Mouse (Mus musculus): Measurements from ENCODE around the gene Natd1. TPM values are rescaled to one million over a fixed set of nuclear protein-coding genes. Genes with fewer than 3 reads are reported as not detected.

The Natd1 gene
- polyA plus RNA-seq, 1 experiment from 2014 or later, result 35.0 TPM

- Histone ChIP-seq H3K27ac (ENCODE audit: low read length) (no peak overlapping the region), H3K9ac (replicated peaks; ENCODE audit: low read depth, low read length) (no peak overlapping the region), H3K4me3 (replicated peaks; ENCODE audit: low read length) (no peak overlapping the region), H3K27me3 (replicated peaks; ENCODE audit: control insufficient read depth, insufficient read depth, low read length) (no peaks in the 10 kb centered on the region), H3K9me3 (ENCODE audit: control insufficient read depth, low read length) (no peaks in the 10 kb centered on the region), H3K4me2 (ENCODE audit: low read length) (no peak overlapping the region), H3K36me3 (ENCODE audit: control insufficient read depth, insufficient read depth) (peaks cover 6% of the 10 kb centered on the region; the same call in 1 of the 2 replicates), H3K4me1 (replicated peaks; ENCODE audit: control insufficient read depth, insufficient read depth, low read length) (peaks cover 5% of the 10 kb centered on the region)
- WGBS, result 90% methylated on average over 5 of the region's 5 CpGs
- ATAC-seq, result no peak
Measured at GRCm38 (mm10) chr11:60951896-60952295, 37.3 kb upstream of the Natd1 start.

GRCm38 (mm10) chr11:60945003-60945402, 30.5 kb upstream of the Natd1 start:
- Histone ChIP-seq H3K9ac (replicated peaks; ENCODE audit: low read depth, low read length) (no peak overlapping the region), H3K36me3 (ENCODE audit: control insufficient read depth, insufficient read depth) (peaks cover 10% of the 10 kb centered on the region; the same call in 1 of the 2 replicates), H3K4me3 (replicated peaks; ENCODE audit: low read length) (no peak overlapping the region), H3K4me2 (ENCODE audit: low read length) (no peak overlapping the region), H3K27me3 (replicated peaks; ENCODE audit: control insufficient read depth, insufficient read depth, low read length) (no peaks in the 10 kb centered on the region), H3K27ac (ENCODE audit: low read length) (no peak overlapping the region), H3K9me3 (ENCODE audit: control insufficient read depth, low read length) (no peaks in the 10 kb centered on the region), H3K4me1 (replicated peaks; ENCODE audit: control insufficient read depth, insufficient read depth, low read length) (no peaks in the 10 kb centered on the region)
- ATAC-seq, result no peak
- WGBS, result 77% methylated on average over 4 of the region's 4 CpGs

- Histone ChIP-seq H3K9me3 (ENCODE audit: control insufficient read depth, low read length) (no peaks in the 10 kb centered on the region), H3K9ac (replicated peaks; ENCODE audit: low read depth, low read length) (no peak overlapping the region), H3K27me3 (replicated peaks; ENCODE audit: control insufficient read depth, insufficient read depth, low read length) (no peaks in the 10 kb centered on the region), H3K4me2 (ENCODE audit: low read length) (no peak overlapping the region), H3K27ac (ENCODE audit: low read length) (no peak overlapping the region), H3K4me1 (replicated peaks; ENCODE audit: control insufficient read depth, insufficient read depth, low read length) (no peaks in the 10 kb centered on the region), H3K36me3 (ENCODE audit: control insufficient read depth, insufficient read depth) (peaks cover 8% of the 10 kb centered on the region; the same call in 1 of the 2 replicates), H3K4me3 (replicated peaks; ENCODE audit: low read length) (no peak overlapping the region)
- 93% methylated on average over 9 of the region's 9 CpGs for WGBS
- no peak for ATAC-seq
Measured at GRCm38 (mm10) chr11:60942263-60943015, 27.9 kb upstream of the Natd1 start.

GRCm38 (mm10) chr11:60941370-60941769, 26.8 kb upstream of the Natd1 start:
- WGBS, result 61% methylated on average over 8 of the region's 9 CpGs
- no peak for ATAC-seq
- no peaks in the 10 kb centered on the region for H3K9me3 ChIP-seq (ENCODE audit: control insufficient read depth, low read length)

GRCm38 (mm10) chr11:60940501-60940900, 26.0 kb upstream of the Natd1 start:
- Histone ChIP-seq H3K9me3 (ENCODE audit: control insufficient read depth, low read length) (no peaks in the 10 kb centered on the region), H3K27me3 (replicated peaks; ENCODE audit: control insufficient read depth, insufficient read depth, low read length) (no peaks in the 10 kb centered on the region), H3K4me3 (replicated peaks; ENCODE audit: low read length) (no peak overlapping the region), H3K4me1 (replicated peaks; ENCODE audit: control insufficient read depth, insufficient read depth, low read length) (no peaks in the 10 kb centered on the region), H3K27ac (ENCODE audit: low read length) (no peak overlapping the region), H3K4me2 (ENCODE audit: low read length) (no peak overlapping the region), H3K9ac (replicated peaks; ENCODE audit: low read depth, low read length) (no peak overlapping the region), H3K36me3 (ENCODE audit: control insufficient read depth, insufficient read depth) (0 out of 2 replicates have a peak, but pooled peaks cover 4% of the 10 kb centered on the region)
- ATAC-seq, result no peak
- 85% methylated on average over 5 of the region's 5 CpGs for WGBS

More at GRCm38 (mm10) chr11:60941370-60941769, 26.8 kb upstream of the Natd1 start:
- Histone ChIP-seq H3K4me1 (replicated peaks; ENCODE audit: control insufficient read depth, insufficient read depth, low read length) (no peaks in the 10 kb centered on the region), H3K36me3 (ENCODE audit: control insufficient read depth, insufficient read depth) (0 out of 2 replicates have a peak, but pooled peaks cover 4% of the 10 kb centered on the region), H3K27me3 (replicated peaks; ENCODE audit: control insufficient read depth, insufficient read depth, low read length) (no peaks in the 10 kb centered on the region), H3K9ac (replicated peaks; ENCODE audit: low read depth, low read length) (no peak overlapping the region), H3K4me3 (replicated peaks; ENCODE audit: low read length) (no peak overlapping the region), H3K4me2 (ENCODE audit: low read length) (no peak overlapping the region), H3K27ac (ENCODE audit: low read length) (no peak overlapping the region)

- 91% methylated on average over 3 of the region's 3 CpGs for WGBS
- Histone ChIP-seq H3K4me2 (ENCODE audit: low read length) (no peak overlapping the region), H3K9me3 (ENCODE audit: control insufficient read depth, low read length) (no peaks in the 10 kb centered on the region), H3K4me1 (replicated peaks; ENCODE audit: control insufficient read depth, insufficient read depth, low read length) (no peaks in the 10 kb centered on the region; the same call in 1 of the 2 replicates), H3K9ac (replicated peaks; ENCODE audit: low read depth, low read length) (no peak overlapping the region), H3K27ac (ENCODE audit: low read length) (no peak overlapping the region), H3K4me3 (replicated peaks; ENCODE audit: low read length) (no peak overlapping the region), H3K27me3 (replicated peaks; ENCODE audit: control insufficient read depth, insufficient read depth, low read length) (no peaks in the 10 kb centered on the region), H3K36me3 (ENCODE audit: control insufficient read depth, insufficient read depth) (0 out of 2 replicates have a peak, but pooled peaks cover 4% of the 10 kb centered on the region)
- no peak for ATAC-seq
Measured at GRCm38 (mm10) chr11:60939487-60939886, 24.9 kb upstream of the Natd1 start.

GRCm38 (mm10) chr11:60937611-60938010, 23.1 kb upstream of the Natd1 start:
- WGBS, result 85% methylated on average over 3 of the region's 3 CpGs
- ATAC-seq, result no peak
- H3K36me3 ChIP-seq (ENCODE audit: control insufficient read depth, insufficient read depth), result no peaks in the 10 kb centered on the region
- no peaks in the 10 kb centered on the region for H3K9me3 ChIP-seq (ENCODE audit: control insufficient read depth, low read length)
- H3K4me3 ChIP-seq (replicated peaks; ENCODE audit: low read length), result no peak overlapping the region
- no peak overlapping the region for H3K4me2 ChIP-seq (ENCODE audit: low read length)
- peaks cover 9% of the 10 kb centered on the region for H3K4me1 ChIP-seq (replicated peaks; ENCODE audit: control insufficient read depth, insufficient read depth, low read length)
- H3K27me3 ChIP-seq (replicated peaks; ENCODE audit: control insufficient read depth, insufficient read depth, low read length), result no peaks in the 10 kb centered on the region
- H3K9ac ChIP-seq (replicated peaks; ENCODE audit: low read depth, low read length), result no peak overlapping the region
- H3K27ac ChIP-seq (ENCODE audit: low read length), result no peak overlapping the region

GRCm38 (mm10) chr11:60935975-60936373, 21.4 kb upstream of the Natd1 start:
- Histone ChIP-seq H3K27ac (ENCODE audit: low read length) (no peak overlapping the region), H3K9ac (replicated peaks; ENCODE audit: low read depth, low read length) (no peak overlapping the region), H3K4me2 (ENCODE audit: low read length) (no peak overlapping the region), H3K27me3 (replicated peaks; ENCODE audit: control insufficient read depth, insufficient read depth, low read length) (no peaks in the 10 kb centered on the region), H3K9me3 (ENCODE audit: control insufficient read depth, low read length) (no peaks in the 10 kb centered on the region), H3K4me3 (replicated peaks; ENCODE audit: low read length) (no peak overlapping the region), H3K36me3 (ENCODE audit: control insufficient read depth, insufficient read depth) (no peaks in the 10 kb centered on the region), H3K4me1 (replicated peaks; ENCODE audit: control insufficient read depth, insufficient read depth, low read length) (peaks cover 18% of the 10 kb centered on the region)
- WGBS, result 83% methylated on average over 4 of the region's 4 CpGs
- ATAC-seq, result no peak

- no peak for ATAC-seq
- Histone ChIP-seq H3K4me1 (replicated peaks; ENCODE audit: control insufficient read depth, insufficient read depth, low read length) (peaks cover 18% of the 10 kb centered on the region), H3K27ac (ENCODE audit: low read length) (no peak overlapping the region), H3K4me2 (ENCODE audit: low read length) (no peak overlapping the region), H3K4me3 (replicated peaks; ENCODE audit: low read length) (no peak overlapping the region), H3K27me3 (replicated peaks; ENCODE audit: control insufficient read depth, insufficient read depth, low read length) (no peaks in the 10 kb centered on the region), H3K9me3 (ENCODE audit: control insufficient read depth, low read length) (no peaks in the 10 kb centered on the region), H3K36me3 (ENCODE audit: control insufficient read depth, insufficient read depth) (no peaks in the 10 kb centered on the region), H3K9ac (replicated peaks; ENCODE audit: low read depth, low read length) (no peak overlapping the region)
- WGBS, result 88% methylated on average over 7 of the region's 7 CpGs
Measured at GRCm38 (mm10) chr11:60935326-60935974, 20.9 kb upstream of the Natd1 start.
